Mouse (Mus musculus): ENCODE measurements at regions not wholly inside any gene's neighbourhood (a gene's known extent, or its start where the extent isn't known, plus 50 kb on each side); places are given as distances from the start of the nearest gene placed in this dataset. TPM values are rescaled to one million over a fixed set of nuclear protein-coding genes. Genes with fewer than 3 reads are reported as not detected.
"Not testable (repeated sequence)": the region's sequence is repeated elsewhere in the genome, so short reads cannot be mapped to it uniquely, and the experiment has no call there.

DNA sequence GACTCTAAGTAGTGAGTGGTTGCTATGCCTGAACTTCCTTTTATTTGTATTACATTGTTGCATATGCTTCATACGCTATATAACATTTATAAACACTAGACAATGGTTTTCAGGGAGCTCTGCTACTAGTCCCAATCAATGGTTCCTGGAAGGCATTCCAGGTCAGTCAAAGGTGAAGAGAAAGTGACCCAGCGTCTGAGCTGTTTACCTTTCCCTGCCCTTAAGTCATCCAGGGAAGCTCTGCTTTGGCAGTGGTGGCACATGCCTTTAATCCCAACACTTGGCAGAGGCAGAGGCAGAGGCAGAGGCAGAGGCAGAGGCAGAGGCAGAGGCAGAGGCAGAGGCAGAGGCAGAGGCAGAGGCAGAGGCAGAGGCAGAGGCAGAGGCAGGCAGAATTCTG is 76.5 kb upstream of the Mpdz start:
- H3K4me2 ChIP-seq; H3K9me3 ChIP-seq; H3K4me3 ChIP-seq (replicated peaks); ATAC-seq (ENCODE audit: low FRiP score); H3K27ac ChIP-seq; H3K9ac ChIP-seq; H3K36me3 ChIP-seq (replicated peaks); H3K27me3 ChIP-seq; H3K4me1 ChIP-seq: not testable (repeated sequence)
- 82% methylated on average over 2 of the region's 2 CpGs for WGBS

DNA sequence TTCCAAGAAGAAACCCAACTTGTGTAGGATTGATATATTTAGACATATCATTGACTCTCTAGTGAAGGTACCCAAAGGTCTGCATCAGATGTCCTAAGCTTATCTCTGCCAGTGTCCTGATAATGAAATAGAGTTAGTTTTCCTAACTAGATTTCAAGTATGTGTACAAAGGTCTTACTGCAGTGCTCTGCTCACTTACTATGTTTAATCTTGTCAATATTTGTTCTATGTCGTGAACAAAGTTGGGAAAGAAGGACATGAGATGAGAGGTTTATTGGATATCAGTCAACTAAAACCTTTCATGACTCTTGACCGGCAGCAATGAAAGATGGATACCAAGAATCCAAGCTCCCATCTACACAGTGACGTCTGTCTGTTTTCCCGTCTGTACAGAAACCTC is 71.9 kb upstream of the Mpdz start:
- H3K27ac ChIP-seq = no peak overlapping the region
- WGBS = 93% methylated on average over 4 of the region's 4 CpGs
- no peaks in the 10 kb centered on the region for H3K9me3 ChIP-seq
- no peak overlapping the region for H3K4me2 ChIP-seq
- H3K36me3 ChIP-seq (replicated peaks) = no peaks in the 10 kb centered on the region
- H3K27me3 ChIP-seq = no peaks in the 10 kb centered on the region
- no peak overlapping the region for H3K4me3 ChIP-seq (replicated peaks)
- H3K4me1 ChIP-seq = no peaks in the 10 kb centered on the region; the same call in 1 of the 2 replicates
- no peak for ATAC-seq (ENCODE audit: low FRiP score)
- H3K9ac ChIP-seq = no peak overlapping the region

DNA sequence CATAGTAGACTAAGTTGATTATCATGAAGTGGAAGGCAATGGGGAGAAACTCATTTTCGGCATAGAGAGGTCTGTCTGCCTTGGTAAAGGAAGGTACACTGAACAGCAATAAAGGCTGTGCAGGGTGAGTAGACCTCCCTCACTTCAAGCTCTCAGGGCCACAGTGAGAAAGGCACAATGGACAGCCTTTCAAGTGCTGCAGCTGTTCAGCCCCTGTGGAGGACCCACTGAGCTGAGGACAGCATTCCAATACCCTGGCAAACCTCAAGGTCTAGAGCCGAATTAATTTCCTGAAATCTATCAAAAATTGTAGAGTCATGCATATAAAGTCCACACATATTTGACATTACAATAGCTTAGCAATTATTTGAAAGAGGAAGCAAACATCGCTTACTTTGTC is 69.8 kb upstream of the Mpdz start:
- ATAC-seq (ENCODE audit: low FRiP score) = no peak
- H3K4me1 ChIP-seq = no peaks in the 10 kb centered on the region; the same call in 1 of the 2 replicates
- 59% methylated on average over 3 of the region's 3 CpGs for WGBS

DNA sequence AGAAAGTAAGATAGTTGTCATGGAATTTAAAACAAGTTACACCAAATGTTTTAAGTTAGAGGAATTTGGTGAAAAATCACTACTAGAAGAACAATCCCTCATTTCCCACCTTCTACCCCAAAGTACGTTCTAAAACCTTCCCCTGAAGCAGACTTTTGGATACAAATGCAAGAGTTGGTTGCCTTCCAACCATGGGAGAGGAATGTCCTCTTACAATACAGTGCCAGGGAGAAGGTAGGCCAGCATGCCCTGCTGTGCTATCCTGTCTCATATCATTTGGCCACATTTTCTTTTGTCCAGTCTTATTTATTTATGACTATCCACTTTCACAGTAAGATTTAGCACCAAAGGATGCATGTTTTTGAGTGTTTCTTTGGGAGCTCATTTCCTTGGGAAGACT is 66.2 kb upstream of the Mpdz start:
- WGBS = 94% methylated on average over 1 of the region's 1 CpGs
- no peak for ATAC-seq (ENCODE audit: low FRiP score)
- no peaks in the 10 kb centered on the region for H3K9me3 ChIP-seq
- H3K4me3 ChIP-seq (replicated peaks) = no peak overlapping the region
- no peak overlapping the region for H3K9ac ChIP-seq
- no peaks in the 10 kb centered on the region for H3K36me3 ChIP-seq (replicated peaks)
- H3K4me2 ChIP-seq = no peak overlapping the region
- H3K4me1 ChIP-seq = no peaks in the 10 kb centered on the region; the same call in 1 of the 2 replicates
- H3K27me3 ChIP-seq = no peaks in the 10 kb centered on the region
- no peak overlapping the region for H3K27ac ChIP-seq

More for the DNA sequence above, 69.8 kb upstream of the Mpdz start:
- no peak overlapping the region for H3K4me3 ChIP-seq (replicated peaks)
- H3K36me3 ChIP-seq (replicated peaks) = no peaks in the 10 kb centered on the region
- H3K4me2 ChIP-seq = no peak overlapping the region
- H3K27ac ChIP-seq = no peak overlapping the region
- H3K27me3 ChIP-seq = no peaks in the 10 kb centered on the region
- H3K9me3 ChIP-seq = no peaks in the 10 kb centered on the region
- no peak overlapping the region for H3K9ac ChIP-seq

DNA sequence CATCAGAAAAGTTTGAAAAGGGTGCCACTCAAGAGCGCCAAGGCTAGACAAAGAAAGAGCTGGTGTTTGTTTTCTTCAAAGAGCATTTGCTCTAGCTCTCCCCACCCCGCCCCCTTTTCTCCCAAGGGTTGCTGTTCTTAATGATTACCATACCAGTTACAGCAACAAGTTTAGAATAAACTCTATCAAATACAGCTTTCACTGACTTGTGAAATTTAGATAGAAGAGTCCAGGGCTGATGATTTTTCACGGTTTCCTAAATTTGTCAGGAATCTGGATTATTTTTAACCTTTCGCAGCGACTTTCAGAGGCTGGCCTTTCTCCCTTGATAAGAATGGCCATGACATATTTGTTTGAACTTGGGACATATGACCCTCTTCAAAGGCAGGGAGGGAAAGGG is 64.2 kb upstream of the Mpdz start:
- no peak overlapping the region for H3K9ac ChIP-seq
- no peak overlapping the region for H3K4me3 ChIP-seq (replicated peaks)
- ATAC-seq (ENCODE audit: low FRiP score) = no peak
- H3K4me2 ChIP-seq = no peak overlapping the region
- no peaks in the 10 kb centered on the region for H3K9me3 ChIP-seq
- no peaks in the 10 kb centered on the region for H3K27me3 ChIP-seq
- no peaks in the 10 kb centered on the region for H3K4me1 ChIP-seq
- WGBS = 88% methylated on average over 5 of the region's 5 CpGs
- H3K27ac ChIP-seq = no peak overlapping the region
- no peaks in the 10 kb centered on the region for H3K36me3 ChIP-seq (replicated peaks)

DNA sequence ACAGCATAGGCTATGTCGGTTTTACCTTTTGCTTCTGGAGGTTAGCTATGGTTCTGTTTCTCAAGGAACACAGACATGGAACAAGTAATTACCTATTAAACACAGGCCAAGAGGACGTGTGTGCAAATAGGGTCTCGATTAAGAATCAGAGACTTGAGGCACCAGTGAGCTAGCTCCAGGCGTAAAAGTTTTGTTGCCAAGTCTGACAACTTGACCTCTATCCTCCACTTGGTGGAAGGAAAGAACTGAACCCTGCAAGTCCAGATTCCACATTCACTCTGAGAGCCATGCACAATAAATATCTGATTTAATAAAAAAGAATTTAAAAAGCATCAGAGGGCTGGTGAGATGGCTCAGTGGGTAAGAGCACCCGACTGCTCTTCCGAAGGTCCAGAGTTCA is 63.7 kb upstream of the Mpdz start:
- H3K9me3 ChIP-seq = no peaks in the 10 kb centered on the region
- H3K4me1 ChIP-seq = no peaks in the 10 kb centered on the region
- no peaks in the 10 kb centered on the region for H3K27me3 ChIP-seq
- H3K4me3 ChIP-seq (replicated peaks) = no peak overlapping the region
- H3K27ac ChIP-seq = no peak overlapping the region
- no peak overlapping the region for H3K4me2 ChIP-seq
- no peak overlapping the region for H3K9ac ChIP-seq
- WGBS = 94% methylated on average over 6 of the region's 6 CpGs
- no peak for ATAC-seq (ENCODE audit: low FRiP score)
- no peaks in the 10 kb centered on the region for H3K36me3 ChIP-seq (replicated peaks)

DNA sequence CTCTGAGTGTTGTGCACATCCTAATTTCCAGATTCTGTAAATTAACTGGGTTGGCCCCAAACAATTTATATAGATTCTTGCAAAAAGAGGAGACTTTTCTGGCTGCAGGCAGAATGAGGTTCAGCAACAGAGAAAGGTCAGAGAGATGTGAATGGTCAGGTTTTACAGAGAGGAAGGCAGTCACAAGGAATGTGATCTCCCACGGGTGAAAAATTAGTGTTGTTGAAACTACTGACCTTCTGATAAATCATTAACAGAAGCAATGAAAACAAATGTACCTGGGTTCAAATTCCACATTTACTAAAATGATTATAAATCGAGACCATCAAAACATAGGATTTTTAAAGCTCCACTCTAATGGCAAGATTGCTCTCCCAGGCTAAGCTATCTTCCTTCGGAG is 62.5 kb upstream of the Mpdz start:
- H3K4me2 ChIP-seq = no peak overlapping the region
- H3K36me3 ChIP-seq (replicated peaks) = no peaks in the 10 kb centered on the region
- no peak overlapping the region for H3K27ac ChIP-seq
- no peaks in the 10 kb centered on the region for H3K4me1 ChIP-seq
- ATAC-seq (ENCODE audit: low FRiP score) = no peak
- H3K27me3 ChIP-seq = no peaks in the 10 kb centered on the region
- H3K9ac ChIP-seq = no peak overlapping the region
- 71% methylated on average over 3 of the region's 3 CpGs for WGBS
- no peak overlapping the region for H3K4me3 ChIP-seq (replicated peaks)
- H3K9me3 ChIP-seq = no peaks in the 10 kb centered on the region

DNA sequence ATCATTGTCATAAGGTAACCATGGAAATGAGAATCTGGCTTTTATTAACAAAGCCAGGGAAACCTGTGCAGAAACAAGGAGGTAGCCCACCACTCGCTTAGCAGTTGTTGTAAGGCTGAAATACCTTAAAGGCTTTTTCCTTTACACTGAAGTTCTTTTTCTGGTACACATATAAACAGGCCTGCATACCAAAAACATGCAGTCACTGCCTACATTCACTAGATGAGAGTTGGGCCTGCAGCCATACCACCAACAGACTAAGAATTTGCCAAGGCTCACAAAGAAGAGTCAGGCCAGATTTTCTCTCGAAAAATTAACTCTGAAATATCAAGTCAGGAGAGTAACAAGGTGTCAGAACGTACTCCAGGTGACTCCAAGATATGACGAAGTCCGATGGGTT is 61.3 kb upstream of the Mpdz start:
- no peaks in the 10 kb centered on the region for H3K9me3 ChIP-seq
- no peak overlapping the region for H3K9ac ChIP-seq
- H3K27ac ChIP-seq = no peak overlapping the region
- H3K27me3 ChIP-seq = no peaks in the 10 kb centered on the region
- H3K4me3 ChIP-seq (replicated peaks) = no peak overlapping the region
- H3K4me2 ChIP-seq = no peak overlapping the region
- 81% methylated on average over 5 of the region's 5 CpGs for WGBS
- no peak for ATAC-seq (ENCODE audit: low FRiP score)
- H3K36me3 ChIP-seq (replicated peaks) = no peaks in the 10 kb centered on the region
- no peaks in the 10 kb centered on the region for H3K4me1 ChIP-seq

DNA sequence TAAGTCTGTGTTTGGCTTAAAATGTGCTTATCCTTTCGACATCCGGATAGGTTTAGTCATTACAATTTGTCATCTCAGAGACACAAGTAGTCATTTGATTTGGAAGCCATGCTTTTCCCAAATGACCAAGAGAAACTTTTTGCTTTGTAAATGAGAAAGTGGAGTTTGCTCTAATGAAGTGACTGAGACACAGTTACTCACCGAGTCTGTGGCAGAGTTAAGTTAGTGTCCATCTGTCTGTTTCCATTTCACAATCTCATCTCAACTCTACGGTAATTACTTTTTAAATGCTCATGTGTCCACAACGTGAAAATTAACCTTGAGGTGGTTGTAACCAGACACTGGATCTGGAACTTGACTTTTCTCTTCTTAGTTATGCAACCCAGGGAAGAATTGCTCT is 59.2 kb upstream of the Mpdz start:
- no peaks in the 10 kb centered on the region for H3K9me3 ChIP-seq
- no peaks in the 10 kb centered on the region for H3K27me3 ChIP-seq
- H3K27ac ChIP-seq = no peak overlapping the region
- H3K9ac ChIP-seq = no peak overlapping the region
- 83% methylated on average over 5 of the region's 5 CpGs for WGBS
- H3K36me3 ChIP-seq (replicated peaks) = no peaks in the 10 kb centered on the region
- H3K4me1 ChIP-seq = no peaks in the 10 kb centered on the region
- no peak for ATAC-seq (ENCODE audit: low FRiP score)
- H3K4me3 ChIP-seq (replicated peaks) = no peak overlapping the region
- H3K4me2 ChIP-seq = no peak overlapping the region

DNA sequence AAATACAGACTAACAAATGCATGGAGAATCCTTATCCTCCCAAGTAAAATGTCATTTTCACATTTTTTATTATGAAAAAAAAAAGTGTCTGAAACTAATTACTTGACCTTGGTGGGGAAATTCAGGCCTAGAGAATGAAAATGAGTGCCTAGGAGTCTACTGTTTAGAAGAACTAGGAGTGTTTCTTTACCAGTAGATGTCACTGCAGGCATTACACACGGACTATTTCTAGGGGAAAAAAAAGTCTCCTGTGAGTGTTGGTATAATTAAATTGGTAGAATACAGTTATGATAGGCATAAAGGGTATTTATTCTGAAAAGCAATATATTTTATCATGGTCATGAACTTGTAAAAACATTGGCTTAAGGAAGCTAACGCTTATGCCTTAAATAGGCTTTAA is 55.5 kb upstream of the Mpdz start:
- Histone ChIP-seq H3K27me3 (no peaks in the 10 kb centered on the region), H3K4me3 (replicated peaks) (no peak overlapping the region), H3K4me1 (no peaks in the 10 kb centered on the region), H3K36me3 (replicated peaks) (no peaks in the 10 kb centered on the region), H3K27ac (no peak overlapping the region), H3K9me3 (no peaks in the 10 kb centered on the region), H3K9ac (no peak overlapping the region), H3K4me2 (no peak overlapping the region)
- 53% methylated on average over 2 of the region's 2 CpGs for WGBS
- ATAC-seq (ENCODE audit: low FRiP score) = no peak

DNA sequence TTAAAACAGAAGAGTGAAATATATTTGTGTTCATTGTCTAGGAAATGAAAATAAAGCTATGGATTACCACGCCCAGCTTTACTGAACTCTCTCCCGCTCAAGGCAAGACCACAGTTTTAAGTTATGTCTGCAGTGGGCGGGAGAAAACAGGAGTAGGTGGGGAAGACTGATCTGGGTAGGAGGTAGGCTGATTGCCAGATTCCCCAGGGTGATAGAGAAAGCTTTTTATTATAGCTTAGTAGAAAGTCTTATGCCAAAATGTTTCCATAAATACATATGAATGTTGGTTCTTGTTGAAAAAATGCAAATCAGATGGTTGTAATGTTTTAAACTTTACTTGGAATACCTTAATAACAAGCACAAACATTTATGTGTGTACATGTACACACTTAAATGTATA is 50.2 kb upstream of the Mpdz start:
- H3K36me3 ChIP-seq (replicated peaks) = no peaks in the 10 kb centered on the region
- H3K9me3 ChIP-seq = no peaks in the 10 kb centered on the region
- no peak overlapping the region for H3K4me3 ChIP-seq (replicated peaks)
- H3K4me2 ChIP-seq = no peak overlapping the region
- H3K27ac ChIP-seq = no peak overlapping the region
- H3K4me1 ChIP-seq = no peaks in the 10 kb centered on the region
- H3K27me3 ChIP-seq = no peaks in the 10 kb centered on the region
- ATAC-seq (ENCODE audit: low FRiP score) = no peak
- 91% methylated on average over 3 of the region's 3 CpGs for WGBS
- no peak overlapping the region for H3K9ac ChIP-seq

Small RNA genes in the stretch of these regions (microRNA-seq; reads per million reads assigned to microRNA genes)
- gene Gm22402 = not detected

Measured in forebrain, embryonic 12.5 days (tissue).